Mouse (Mus musculus) neural tube, embryonic 12.5 days (tissue): ENCODE measurements at regions not wholly inside any gene's neighbourhood (a gene's known extent, or its start where the extent isn't known, plus 50 kb on each side); places are given as distances from the start of the nearest gene placed in this dataset.

Source experiments
- ATAC-seq: fragments of 200-750 bp; cut with Nextera tagmentation; 2 replicates; pipeline ENCODE4 v1.8.0; 2017; ENCODE audit warnings: low read depth, mild to moderate bottlenecking, moderate TSS enrichment, moderate library complexity; ENCODE audit not compliant: low FRiP score
- H3K27ac ChIP-seq: fragments of 300-500 bp; sonication (generic); 2 replicates; pipeline ENCODE4 v1.5.1; 2016
- H3K27me3 ChIP-seq: fragments of 300-500 bp; sonication (generic); replicated peaks from 2 replicates; pipeline ENCODE4 v1.6.1; 2016; ENCODE audit warnings: mild to moderate bottlenecking
- H3K36me3 ChIP-seq: fragments of 300-500 bp; sonication (generic); 2 replicates; pipeline ENCODE4 v1.6.1; 2016; ENCODE audit warnings: mild to moderate bottlenecking
- H3K4me1 ChIP-seq: fragments of 300-500 bp; sonication (generic); 2 replicates; pipeline ENCODE4 v1.6.1; 2016
- H3K4me2 ChIP-seq: fragments of 300-500 bp; sonication (generic); replicated peaks from 2 replicates; pipeline ENCODE4 v1.6.1; 2016; ENCODE audit warnings: mild to moderate bottlenecking
- H3K4me3 ChIP-seq: fragments of 300-500 bp; sonication (generic); 2 replicates; pipeline ENCODE4 v1.5.1; 2016
- H3K9ac ChIP-seq: fragments of 300-500 bp; sonication (generic); 2 replicates; pipeline ENCODE4 v1.6.1; 2016; ENCODE audit warnings: mild to moderate bottlenecking
- H3K9me3 ChIP-seq: fragments of 300-500 bp; sonication (generic); 2 replicates; pipeline ENCODE4 v1.6.1; 2016; ENCODE audit warnings: mild to moderate bottlenecking
- WGBS: fragments of 180-500 bp; shearing (Covaris S2); methylation state at CpG from one replicate; pipeline ENCODE4 v1.1.7; 2016; 5-methylcytosine and 5-hydroxymethylcytosine counted together

- Histone ChIP-seq H3K9me3 (no peaks in the 10 kb centered on the region), H3K36me3 (no peaks in the 10 kb centered on the region), H3K27me3 (no peaks in the 10 kb centered on the region), H3K4me1 (peaks cover 13% of the 10 kb centered on the region), H3K4me3 (no peak overlapping the region), H3K27ac (no peak overlapping the region), H3K9ac (no peak overlapping the region), H3K4me2 (no peak overlapping the region)
- WGBS = 73% methylated on average over 6 of the region's 6 CpGs
- no peak for ATAC-seq
These were observed 255.2 kb downstream of the Irs2 start for GRCm38 (mm10) chr8:10753056-10753455.

DNA sequence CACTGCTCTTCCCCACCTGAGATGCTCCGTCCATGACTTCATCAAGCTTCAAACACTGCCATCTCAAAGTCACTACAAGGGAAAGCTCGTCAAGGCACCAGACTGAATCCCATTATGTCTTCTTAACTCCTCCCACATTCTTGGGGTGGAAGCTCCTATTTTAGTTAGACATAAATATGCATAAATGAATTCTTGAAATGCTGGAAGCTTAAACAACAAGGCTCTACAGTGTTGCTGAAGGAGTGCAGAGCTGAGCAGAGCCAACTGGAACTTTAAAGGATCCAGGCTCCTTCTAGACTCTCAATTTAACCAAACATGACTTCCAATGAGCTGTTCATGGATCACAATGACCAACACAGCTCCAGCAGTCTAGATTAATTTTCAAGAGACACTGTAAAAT, 261.1 kb downstream of the Irs2 start:
- Histone ChIP-seq H3K27me3 (no peaks in the 10 kb centered on the region), H3K9me3 (no peaks in the 10 kb centered on the region), H3K9ac (no peak overlapping the region), H3K27ac (no peak overlapping the region), H3K4me3 (no peak overlapping the region), H3K4me2 (no peak overlapping the region), H3K4me1 (no peaks in the 10 kb centered on the region), H3K36me3 (no peaks in the 10 kb centered on the region)
- 88% methylated on average over 2 of the region's 2 CpGs for WGBS
- ATAC-seq = no peak

GRCm38 (mm10) chr8:10743241-10743640, 265.0 kb downstream of the Irs2 start:
- Histone ChIP-seq H3K27me3 (no peaks in the 10 kb centered on the region), H3K4me2 (no peak overlapping the region), H3K27ac (no peak overlapping the region), H3K4me1 (peaks cover 4% of the 10 kb centered on the region), H3K9ac (no peak overlapping the region), H3K9me3 (no peaks in the 10 kb centered on the region), H3K4me3 (no peak overlapping the region), H3K36me3 (no peaks in the 10 kb centered on the region)
- 63% methylated on average over 6 of the region's 6 CpGs for WGBS
- no peak for ATAC-seq

DNA sequence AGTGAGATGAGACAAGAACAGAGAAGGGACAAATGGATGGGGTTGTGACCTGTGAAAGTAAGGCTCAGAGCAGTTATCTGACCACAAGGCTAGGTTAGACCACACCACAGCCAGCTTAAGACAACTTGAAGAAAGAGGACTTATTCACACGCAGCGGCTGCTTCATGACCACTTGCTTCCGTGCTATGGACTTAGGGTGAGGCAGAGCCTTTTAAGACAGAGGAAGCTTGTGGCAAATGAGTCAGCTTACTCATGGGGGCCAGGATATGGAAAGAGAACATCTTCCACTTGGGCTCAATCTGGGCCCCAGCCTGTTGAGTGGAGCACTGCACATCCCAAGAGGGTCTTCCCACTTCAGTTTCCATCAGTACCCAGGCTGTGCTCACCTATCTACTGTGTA, 267.4 kb downstream of the Irs2 start:
- Histone ChIP-seq H3K4me3 (no peak overlapping the region), H3K4me1 (peaks cover 4% of the 10 kb centered on the region), H3K4me2 (no peak overlapping the region), H3K36me3 (no peaks in the 10 kb centered on the region), H3K9me3 (no peaks in the 10 kb centered on the region), H3K27ac (no peak overlapping the region), H3K27me3 (no peaks in the 10 kb centered on the region), H3K9ac (no peak overlapping the region)
- 94% methylated on average over 3 of the region's 3 CpGs for WGBS
- ATAC-seq = no peak

GRCm38 (mm10) chr8:10738486-10739081, 269.7 kb downstream of the Irs2 start:
- ATAC-seq = no peak

DNA sequence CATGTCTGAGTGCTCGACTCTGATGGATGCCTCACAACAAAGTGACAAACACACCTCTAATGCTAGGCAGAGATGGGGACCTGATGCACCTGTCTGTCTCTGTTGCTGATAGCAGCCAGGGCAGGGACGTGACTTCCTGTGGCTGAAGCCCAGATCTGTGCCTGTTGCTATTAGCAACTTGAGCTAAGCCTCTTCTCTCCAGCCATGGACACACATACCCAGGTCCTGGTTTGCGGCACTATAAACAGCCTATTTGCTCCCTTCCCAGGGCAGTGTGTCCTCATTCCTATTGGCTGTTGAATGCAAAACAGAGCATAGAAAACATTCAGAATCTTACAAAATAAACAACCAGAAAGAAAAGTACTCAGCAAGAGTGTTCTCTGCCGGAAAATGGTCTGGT, 273.5 kb downstream of the Irs2 start:
- Histone ChIP-seq H3K36me3 (no peaks in the 10 kb centered on the region), H3K9me3 (0 out of 2 replicates have a peak, but pooled peaks cover 3% of the 10 kb centered on the region), H3K4me2 (no peak overlapping the region), H3K4me3 (no peak overlapping the region), H3K4me1 (peaks cover 4% of the 10 kb centered on the region), H3K27me3 (no peaks in the 10 kb centered on the region), H3K27ac (no peak overlapping the region), H3K9ac (no peak overlapping the region)
- ATAC-seq = no peak
- 72% methylated on average over 4 of the region's 4 CpGs for WGBS

More at GRCm38 (mm10) chr8:10738486-10739081, 269.7 kb downstream of the Irs2 start:
- WGBS = 37% methylated on average over 11 of the region's 11 CpGs
- H3K27me3 ChIP-seq = no peaks in the 10 kb centered on the region
- H3K9me3 ChIP-seq = no peaks in the 10 kb centered on the region
- no peak overlapping the region for H3K4me2 ChIP-seq
- H3K36me3 ChIP-seq = no peaks in the 10 kb centered on the region
- no peak overlapping the region for H3K27ac ChIP-seq
- no peak overlapping the region for H3K9ac ChIP-seq
- no peak overlapping the region for H3K4me3 ChIP-seq
- peaks cover 4% of the 10 kb centered on the region for H3K4me1 ChIP-seq

DNA sequence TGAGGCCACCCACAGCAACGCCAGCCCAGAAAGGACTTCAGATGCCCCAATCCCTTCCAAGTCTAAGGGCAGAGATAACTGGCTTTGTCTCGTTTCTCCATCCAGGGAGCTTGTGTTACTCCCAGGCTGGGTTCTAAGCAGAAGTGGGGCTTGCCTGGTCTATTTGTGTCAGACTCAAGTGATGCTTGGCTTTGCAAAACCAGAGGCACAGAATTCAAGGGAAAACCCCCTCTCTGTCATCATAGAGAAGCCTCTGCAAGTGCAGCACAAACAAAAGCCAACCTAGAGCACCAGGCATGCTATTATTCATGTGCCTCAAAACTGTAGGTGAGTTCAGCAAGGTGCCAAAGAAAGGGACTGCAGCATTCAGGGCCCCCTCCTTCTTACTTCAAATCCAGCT, 284.9 kb downstream of the Irs2 start:
- Histone ChIP-seq H3K4me3 (no peak overlapping the region), H3K36me3 (no peaks in the 10 kb centered on the region), H3K4me2 (no peak overlapping the region), H3K4me1 (peaks cover 14% of the 10 kb centered on the region; the same call in 1 of the 2 replicates), H3K9me3 (0 out of 2 replicates have a peak, but pooled peaks cover 3% of the 10 kb centered on the region), H3K27me3 (no peaks in the 10 kb centered on the region), H3K9ac (no peak overlapping the region), H3K27ac (no peak overlapping the region)
- ATAC-seq = no peak
- 74% methylated on average over 2 of the region's 2 CpGs for WGBS

DNA sequence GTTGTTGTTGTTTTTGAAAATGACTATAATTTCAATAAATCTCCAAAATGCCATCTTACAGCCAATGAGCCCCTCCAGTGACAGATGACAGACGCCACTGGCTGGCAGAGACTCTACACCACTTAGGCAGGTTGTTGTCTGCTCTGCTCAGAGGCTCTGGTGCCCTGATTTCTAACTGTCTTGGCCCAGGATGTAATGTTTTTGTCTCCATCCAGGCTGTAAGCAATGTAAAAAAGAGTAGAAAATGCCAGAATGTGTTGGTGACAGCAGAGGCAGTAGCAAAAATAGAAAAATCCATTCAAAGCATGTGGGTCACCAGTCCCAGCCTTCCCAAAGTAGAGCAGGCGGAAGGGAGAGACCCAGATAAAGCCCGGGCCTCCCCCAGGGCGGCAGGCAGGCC, 285.5 kb downstream of the Irs2 start:
- 84% methylated on average over 4 of the region's 4 CpGs for WGBS
- Histone ChIP-seq H3K36me3 (no peaks in the 10 kb centered on the region), H3K27ac (no peak overlapping the region), H3K4me1 (peaks cover 14% of the 10 kb centered on the region; the same call in 1 of the 2 replicates), H3K9me3 (no peaks in the 10 kb centered on the region), H3K9ac (no peak overlapping the region), H3K27me3 (no peaks in the 10 kb centered on the region), H3K4me2 (no peak overlapping the region), H3K4me3 (no peak overlapping the region)
- ATAC-seq = no peak

GRCm38 (mm10) chr8:10722342-10722741, 285.9 kb downstream of the Irs2 start:
- no peak overlapping the region for H3K4me3 ChIP-seq
- 96% methylated on average over 3 of the region's 3 CpGs for WGBS
- no peak overlapping the region for H3K4me2 ChIP-seq
- no peak overlapping the region for H3K27ac ChIP-seq
- no peaks in the 10 kb centered on the region for H3K9me3 ChIP-seq
- ATAC-seq = no peak
- H3K9ac ChIP-seq = no peak overlapping the region
- no peaks in the 10 kb centered on the region for H3K27me3 ChIP-seq
- peaks cover 14% of the 10 kb centered on the region; the same call in 1 of the 2 replicates for H3K4me1 ChIP-seq
- no peaks in the 10 kb centered on the region for H3K36me3 ChIP-seq

DNA sequence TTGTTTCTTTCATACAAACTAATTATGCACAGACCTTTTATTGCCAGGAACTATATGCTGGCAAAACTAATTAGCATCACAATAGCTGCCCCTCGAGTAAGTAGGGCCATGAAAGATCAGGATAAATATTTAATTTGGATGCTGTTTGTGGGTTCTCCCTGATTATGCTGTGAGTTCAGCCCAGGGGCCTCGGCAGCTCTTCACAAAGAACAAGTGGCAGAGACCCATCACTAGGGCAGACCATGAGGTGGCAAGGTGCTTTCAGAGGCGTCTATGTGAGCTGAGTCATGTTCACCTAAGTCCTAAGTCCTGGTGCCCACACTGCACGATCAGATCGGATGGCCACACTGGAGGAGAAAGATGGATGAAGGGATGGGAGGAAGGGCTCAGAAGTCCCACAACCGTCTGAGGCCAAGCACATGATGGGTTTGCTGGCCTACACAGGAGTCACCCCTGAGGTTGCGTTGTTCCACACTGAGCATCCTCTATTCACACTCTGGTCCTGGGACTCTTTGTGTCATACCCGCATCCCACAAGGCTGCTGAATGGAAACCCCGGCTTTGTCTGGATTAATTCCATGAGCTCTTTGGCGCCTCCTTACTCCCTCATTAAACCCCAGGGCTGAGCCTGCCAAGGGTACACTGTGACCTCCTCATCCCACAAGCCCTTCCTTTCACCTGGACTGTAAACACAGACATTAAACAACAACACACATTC, 287.0 kb downstream of the Irs2 start:
- Histone ChIP-seq H3K4me2 (no peak overlapping the region), H3K9ac (no peak overlapping the region), H3K27me3 (no peaks in the 10 kb centered on the region), H3K9me3 (no peaks in the 10 kb centered on the region), H3K27ac (no peak overlapping the region), H3K4me3 (no peak overlapping the region), H3K36me3 (no peaks in the 10 kb centered on the region), H3K4me1 (peaks cover 21% of the 10 kb centered on the region; the same call in 1 of the 2 replicates)
- WGBS = 62% methylated on average over 10 of the region's 10 CpGs
- no peak for ATAC-seq

- no peak overlapping the region for H3K9ac ChIP-seq
- H3K27me3 ChIP-seq = no peaks in the 10 kb centered on the region
- H3K4me3 ChIP-seq = no peak overlapping the region
- no peaks in the 10 kb centered on the region for H3K36me3 ChIP-seq
- H3K9me3 ChIP-seq = no peaks in the 10 kb centered on the region
- H3K4me1 ChIP-seq = peaks cover 25% of the 10 kb centered on the region; the same call in 1 of the 2 replicates
- no peak for ATAC-seq
- WGBS = 96% methylated on average over 3 of the region's 3 CpGs
- no peak overlapping the region for H3K4me2 ChIP-seq
- H3K27ac ChIP-seq = no peak overlapping the region
These were observed 287.9 kb downstream of the Irs2 start for GRCm38 (mm10) chr8:10720398-10720797.

GRCm38 (mm10) chr8:10719411-10719810, 288.8 kb downstream of the Irs2 start:
- H3K36me3 ChIP-seq = no peaks in the 10 kb centered on the region
- no peak overlapping the region for H3K4me3 ChIP-seq
- no peak for ATAC-seq
- WGBS = 91% methylated on average over 6 of the region's 6 CpGs
- H3K9ac ChIP-seq = no peak overlapping the region
- no peaks in the 10 kb centered on the region for H3K9me3 ChIP-seq
- H3K4me2 ChIP-seq = no peak overlapping the region
- no peak overlapping the region for H3K27ac ChIP-seq
- H3K27me3 ChIP-seq = no peaks in the 10 kb centered on the region
- H3K4me1 ChIP-seq = peaks cover 27% of the 10 kb centered on the region; the same call in 1 of the 2 replicates

DNA sequence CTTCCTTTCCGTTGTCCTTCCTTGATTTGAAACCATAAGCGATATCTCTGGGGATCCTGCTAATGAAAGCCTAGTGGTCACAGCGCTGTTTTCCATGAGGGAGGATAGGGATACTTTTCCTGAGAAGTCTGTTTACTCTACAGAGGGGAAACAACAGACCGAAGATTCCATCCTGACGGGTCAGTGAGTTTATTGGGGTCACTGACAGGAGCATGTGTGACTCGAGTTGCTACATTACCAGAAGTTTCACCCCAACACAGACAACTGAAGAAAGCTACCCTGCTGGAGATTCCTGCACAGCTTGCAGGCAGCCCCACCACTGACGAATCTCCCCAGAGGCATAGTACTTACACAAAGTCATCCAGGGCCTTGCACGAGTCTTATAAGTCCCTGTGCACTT, 291.0 kb downstream of the Irs2 start:
- Histone ChIP-seq H3K27me3 (no peaks in the 10 kb centered on the region), H3K9ac (no peak overlapping the region), H3K36me3 (no peaks in the 10 kb centered on the region), H3K4me3 (no peak overlapping the region), H3K9me3 (no peaks in the 10 kb centered on the region), H3K4me2 (no peak overlapping the region), H3K27ac (no peak overlapping the region), H3K4me1 (peaks cover 20% of the 10 kb centered on the region; the same call in 1 of the 2 replicates)
- 53% methylated on average over 8 of the region's 8 CpGs for WGBS
- ATAC-seq = no peak
